Mouse (Mus musculus) bone marrow, adult 2 months (tissue): ENCODE measurements around the gene Cdh20. TPM values are rescaled to one million over a fixed set of nuclear protein-coding genes. Genes with fewer than 3 reads are reported as not detected.

ENCODE experiments used
- H3K27ac ChIP-seq: fragments of 200-500 bp; 2 replicates; pipeline ENCODE4 v1.5.1; 2012; ENCODE audit warnings: low read depth, mild to moderate bottlenecking, control low read depth, inconsistent platforms, low read length; ENCODE audit not compliant: control insufficient read depth, poor library complexity, insufficient read depth
- H3K4me1 ChIP-seq: fragments of 200-500 bp; 2 replicates; pipeline ENCODE4 v1.6.1; 2011; ENCODE audit warnings: low read length; ENCODE audit not compliant: control insufficient read depth, insufficient read depth
- H3K4me3 ChIP-seq: fragments of 200-500 bp; replicated peaks from 2 replicates; pipeline ENCODE3; 2011; ENCODE audit warnings: mild to moderate bottlenecking, low read depth, low read length, control low read depth; ENCODE audit not compliant: control insufficient read depth
- CTCF ChIP-seq: fragments of 200-500 bp; IDR thresholded peaks from 2 replicates; pipeline ENCODE4 v1.5.1; 2011; ENCODE audit warnings: low read length, control low read depth; ENCODE audit not compliant: control insufficient read depth, insufficient read depth
- POLR2A ChIP-seq: fragments of 200-500 bp; IDR thresholded peaks from 2 replicates; pipeline ENCODE4 v1.6.1; 2011; ENCODE audit warnings: low read depth, mild to moderate bottlenecking, control low read depth, low read length, borderline replicate concordance; ENCODE audit not compliant: control insufficient read depth
- WGBS: fragments of 180-500 bp; shearing (Covaris S2); methylation state at CpG from one replicate; pipeline ENCODE4 v1.1.7; 2018; 5-methylcytosine and 5-hydroxymethylcytosine counted together
- polyA plus RNA-seq: library from polyadenylated mRNA; stranded (reverse); fragments of >200 nt; gene quantifications from 2 replicates; pipeline ENCODE4 v1.2.4, GENCODE M21; 2011; ENCODE audit warnings: low replicate concordance; ENCODE audit not compliant: missing spikeins, insufficient read depth, insufficient read length

Gene Cdh20
- polyA plus RNA-seq, 1 experiment = not detected

DNA sequence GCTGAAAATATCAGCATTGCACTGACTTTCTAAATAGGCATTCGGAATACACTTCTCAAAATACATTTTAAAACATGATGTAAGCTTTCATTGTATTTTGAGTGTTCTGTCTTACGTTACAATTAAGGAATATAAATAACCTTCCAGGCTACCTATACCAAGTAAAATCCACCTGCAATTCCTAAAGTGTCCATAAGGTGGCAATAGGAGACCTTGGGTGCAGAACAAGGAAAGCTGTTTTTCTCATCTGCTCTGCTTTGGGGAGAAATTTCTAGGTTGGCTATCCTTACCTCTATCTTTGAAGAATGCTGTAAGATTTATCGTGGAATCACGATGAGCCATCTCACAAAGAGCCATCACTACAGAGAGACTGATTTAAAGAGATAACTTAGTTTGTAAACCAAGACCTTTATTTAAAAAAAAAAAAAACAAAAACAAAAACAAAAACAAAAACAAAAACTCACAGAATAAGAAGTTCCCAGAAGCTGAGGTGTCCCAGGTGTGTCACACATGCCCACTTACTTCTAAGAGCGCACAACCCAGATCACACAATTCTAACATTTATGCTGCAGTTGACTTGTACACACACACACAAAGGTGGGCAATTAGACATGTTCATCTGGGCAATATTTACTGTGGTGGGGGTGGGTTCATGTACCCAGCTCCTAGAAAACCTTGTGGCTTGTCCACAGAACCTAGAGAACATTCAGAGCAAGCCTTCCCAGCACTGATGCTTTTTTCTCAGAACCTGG, 218.1 kb downstream of the Cdh20 start:
- no peak for TF ChIP-seq POLR2A
- no peak for TF ChIP-seq CTCF
- no peaks in the 10 kb centered on the region for H3K4me1 ChIP-seq
- H3K4me3 ChIP-seq = no peak overlapping the region
- 23% methylated on average over 5 of the region's 5 CpGs for WGBS
- H3K27ac ChIP-seq = no peak overlapping the region

DNA sequence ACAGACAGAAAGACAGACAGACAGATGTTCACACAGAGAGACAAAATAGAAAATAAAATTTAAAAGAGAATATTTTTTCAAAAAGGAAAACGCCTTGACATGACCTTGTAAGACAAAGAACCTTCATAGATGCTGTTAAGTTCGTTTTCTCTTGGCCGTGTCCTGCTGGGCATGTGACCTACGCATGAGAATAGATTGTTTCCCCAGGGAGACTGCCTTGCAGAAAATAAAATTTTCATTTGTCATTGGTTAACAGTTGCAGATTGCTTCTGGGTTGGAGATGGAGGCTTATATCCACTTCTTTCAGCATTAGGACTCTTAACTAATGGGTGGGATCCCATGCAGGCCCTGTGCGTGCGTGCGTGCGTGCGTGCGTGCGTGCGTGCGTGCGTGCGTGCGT, 219.2 kb downstream of the Cdh20 start:
- no peak overlapping the region for H3K27ac ChIP-seq
- H3K4me1 ChIP-seq = no peaks in the 10 kb centered on the region
- no peak overlapping the region for H3K4me3 ChIP-seq
- TF ChIP-seq CTCF = no peak
- TF ChIP-seq POLR2A = no peak
- 87% methylated on average over 16 of the region's 16 CpGs for WGBS

DNA sequence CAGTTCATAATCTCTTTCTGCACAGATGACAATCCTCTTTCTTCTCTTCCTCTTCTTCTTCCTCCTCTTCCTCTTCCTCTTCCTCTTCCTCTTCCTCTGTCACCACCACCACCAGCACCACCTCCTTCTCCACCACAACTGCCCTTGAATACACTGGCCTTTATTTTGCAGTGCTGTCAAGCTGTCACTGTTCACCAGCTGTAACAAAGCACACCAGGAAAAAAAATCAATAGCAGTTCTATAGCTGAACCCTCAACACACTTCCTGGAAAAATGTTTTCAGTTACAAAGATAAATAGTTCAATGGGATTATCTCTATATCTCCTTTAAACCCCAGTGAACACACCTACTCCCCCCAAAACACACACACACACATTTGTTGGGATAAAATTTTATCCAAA, 224.1 kb downstream of the Cdh20 start:
- Histone ChIP-seq H3K27ac (no peak overlapping the region), H3K4me3 (no peak overlapping the region), H3K4me1 (no peaks in the 10 kb centered on the region)
- no peak for TF ChIP-seq CTCF
- no peak for TF ChIP-seq POLR2A

DNA sequence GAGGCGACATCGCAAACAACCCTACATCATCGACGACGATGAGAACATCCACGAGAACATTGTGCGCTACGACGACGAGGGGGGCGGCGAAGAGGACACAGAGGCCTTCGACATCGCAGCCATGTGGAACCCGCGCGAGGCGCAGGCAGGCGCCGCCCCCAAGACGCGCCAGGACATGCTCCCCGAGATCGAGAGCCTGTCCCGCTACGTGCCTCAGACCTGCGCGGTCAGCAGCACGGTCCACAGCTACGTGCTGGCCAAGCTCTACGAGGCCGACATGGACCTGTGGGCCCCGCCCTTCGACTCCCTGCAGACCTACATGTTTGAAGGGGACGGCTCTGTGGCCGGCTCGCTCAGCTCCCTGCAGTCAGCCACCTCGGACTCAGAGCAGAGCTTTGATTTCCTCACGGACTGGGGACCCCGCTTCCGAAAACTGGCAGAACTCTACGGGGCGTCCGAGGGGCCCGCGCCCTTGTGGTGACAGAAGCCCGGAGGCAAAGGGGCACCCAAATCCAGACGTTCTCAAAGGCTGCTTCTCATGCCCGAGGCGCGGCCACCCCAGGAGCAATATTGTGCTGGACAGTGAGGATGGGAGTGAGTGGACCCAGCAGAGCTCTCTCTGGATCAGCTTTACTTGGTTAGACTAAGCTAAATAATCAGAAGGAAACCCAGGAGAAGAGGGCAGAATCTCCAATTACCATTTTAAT, 225.7 kb downstream of the Cdh20 start:
- Histone ChIP-seq H3K4me3 (no peak overlapping the region), H3K4me1 (no peaks in the 10 kb centered on the region), H3K27ac (no peak overlapping the region)
- TF ChIP-seq POLR2A = no peak
- 16% methylated on average over 51 of the region's 51 CpGs for WGBS

DNA sequence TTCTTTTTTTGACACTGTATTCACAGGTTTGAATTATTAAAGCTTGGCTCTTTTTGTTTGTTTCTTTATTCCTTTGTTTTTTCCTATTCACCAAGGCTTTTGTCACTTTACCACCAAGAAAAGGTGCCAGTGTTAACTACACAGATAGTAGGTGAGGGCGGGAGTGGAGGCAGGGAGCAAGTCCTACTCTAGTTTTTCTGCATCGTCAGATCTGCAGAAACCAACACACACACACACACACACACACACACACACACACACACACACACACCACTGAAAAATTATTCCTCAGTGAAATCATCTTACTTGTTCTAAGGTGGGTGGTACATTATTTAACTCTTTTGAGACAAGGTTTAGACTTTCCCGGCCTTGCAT, 226.3 kb downstream of the Cdh20 start:
- Histone ChIP-seq H3K27ac (no peak overlapping the region), H3K4me1 (no peaks in the 10 kb centered on the region), H3K4me3 (no peak overlapping the region)
- TF ChIP-seq POLR2A = no peak
- TF ChIP-seq CTCF = no peak
- WGBS = 67% methylated on average over 3 of the region's 3 CpGs

DNA sequence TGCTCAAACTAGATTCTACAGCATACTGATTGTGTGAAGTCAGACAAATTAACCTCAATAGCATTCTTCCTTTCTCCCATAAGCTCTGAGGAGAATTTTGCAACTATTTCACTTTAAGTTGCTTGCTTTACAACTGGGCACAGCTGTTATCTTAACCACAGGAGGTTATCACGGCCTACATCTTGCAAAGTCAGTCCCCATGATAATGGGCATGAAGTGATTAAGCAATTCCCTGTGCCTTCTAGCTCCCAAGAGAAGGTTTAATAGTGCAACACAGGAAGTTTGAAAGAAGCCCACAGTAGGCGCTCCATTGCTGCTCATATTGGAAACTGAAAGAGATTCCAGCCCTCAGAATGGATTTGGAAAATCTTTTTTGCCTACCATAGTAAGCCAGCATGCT, 229.5 kb downstream of the Cdh20 start:
- Histone ChIP-seq H3K27ac (no peak overlapping the region), H3K4me1 (no peaks in the 10 kb centered on the region), H3K4me3 (no peak overlapping the region)
- WGBS = 12% methylated on average over 2 of the region's 2 CpGs
- TF ChIP-seq CTCF (no peak), POLR2A (no peak)

DNA sequence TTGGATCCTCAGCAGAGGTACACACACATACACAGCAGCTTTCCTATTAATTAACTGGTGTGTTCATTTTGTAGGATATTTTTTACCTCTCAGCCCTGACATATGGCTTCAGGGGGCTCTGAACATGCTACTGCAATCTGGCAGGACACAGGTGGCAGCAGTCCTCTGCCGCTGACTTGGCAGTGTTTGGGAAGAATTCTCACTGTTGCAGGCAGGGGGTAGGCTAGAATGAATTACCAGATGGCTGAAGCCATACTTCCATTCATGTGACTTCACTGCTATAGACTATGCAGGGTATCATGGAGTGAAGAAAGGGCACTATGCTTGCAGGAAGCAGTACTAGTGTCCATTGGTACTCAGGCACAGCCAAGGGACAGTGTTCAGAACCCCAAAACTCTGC, 233.8 kb downstream of the Cdh20 start:
- Histone ChIP-seq H3K4me1 (no peaks in the 10 kb centered on the region), H3K4me3 (no peak overlapping the region), H3K27ac (no peak overlapping the region)
- TF ChIP-seq POLR2A = no peak
- TF ChIP-seq CTCF = no peak
- WGBS = 74% methylated on average over 1 of the region's 1 CpGs

DNA sequence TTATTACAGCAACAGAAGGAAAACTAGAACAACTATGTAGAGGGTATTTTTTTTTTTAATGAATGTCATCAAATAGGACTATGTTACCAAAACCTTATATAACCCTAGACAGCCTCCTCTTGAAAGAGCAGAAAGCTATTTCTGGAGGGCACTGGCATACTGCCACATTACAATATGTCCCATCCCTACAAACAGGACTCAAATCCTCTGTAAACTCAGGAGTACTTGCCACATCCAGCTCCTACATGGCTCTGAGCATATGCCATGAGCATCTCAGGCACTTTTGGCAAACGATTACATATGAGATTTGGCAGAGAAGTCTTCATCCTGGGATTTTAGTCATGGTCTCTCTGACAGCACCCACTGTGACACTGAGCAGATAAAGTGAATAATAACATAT, 235.5 kb downstream of the Cdh20 start:
- Histone ChIP-seq H3K4me3 (no peak overlapping the region), H3K27ac (no peak overlapping the region), H3K4me1 (no peaks in the 10 kb centered on the region)
- 69% methylated on average over 1 of the region's 1 CpGs for WGBS
- TF ChIP-seq POLR2A = no peak
- TF ChIP-seq CTCF = no peak
